Mouse (Mus musculus) E14TG2a.4 (cell line): ENCODE measurements around the gene Ccdc13.

Experiments
- H3K27me3 ChIP-seq: 2 replicates; pipeline ENCODE4 v1.6.1; 2014; ENCODE audit warnings: low read length, control low read depth; ENCODE audit not compliant: insufficient read depth
- H3K36me3 ChIP-seq: 2 replicates; pipeline ENCODE4 v1.6.1; 2014; ENCODE audit warnings: low read length, control low read depth; ENCODE audit not compliant: insufficient read depth
- H3K4me1 ChIP-seq: replicated peaks from 2 replicates; pipeline ENCODE4 v1.6.1; 2014; ENCODE audit warnings: low read depth, low read length, control low read depth
- H3K4me3 ChIP-seq: replicated peaks from 2 replicates; pipeline ENCODE4 v1.5.1; 2014; ENCODE audit warnings: mild to moderate bottlenecking, low read length
- H3K9me3 ChIP-seq: 2 replicates; pipeline ENCODE4 v1.6.1; 2014; ENCODE audit warnings: low read length, control low read depth
- CTCF ChIP-seq: conservative IDR thresholded peaks from 2 replicates; pipeline ENCODE4 v1.5.1; 2014; ENCODE audit warnings: low read length
- NANOG ChIP-seq: IDR thresholded peaks from 2 replicates; pipeline ENCODE4 v1.6.1; 2014; ENCODE audit warnings: borderline replicate concordance, low read length, mixed read lengths
- POU5F1 ChIP-seq: IDR thresholded peaks from 2 replicates; pipeline ENCODE4 v1.6.1; 2014; ENCODE audit warnings: low read length, borderline replicate concordance

Gene Ccdc13

DNA sequence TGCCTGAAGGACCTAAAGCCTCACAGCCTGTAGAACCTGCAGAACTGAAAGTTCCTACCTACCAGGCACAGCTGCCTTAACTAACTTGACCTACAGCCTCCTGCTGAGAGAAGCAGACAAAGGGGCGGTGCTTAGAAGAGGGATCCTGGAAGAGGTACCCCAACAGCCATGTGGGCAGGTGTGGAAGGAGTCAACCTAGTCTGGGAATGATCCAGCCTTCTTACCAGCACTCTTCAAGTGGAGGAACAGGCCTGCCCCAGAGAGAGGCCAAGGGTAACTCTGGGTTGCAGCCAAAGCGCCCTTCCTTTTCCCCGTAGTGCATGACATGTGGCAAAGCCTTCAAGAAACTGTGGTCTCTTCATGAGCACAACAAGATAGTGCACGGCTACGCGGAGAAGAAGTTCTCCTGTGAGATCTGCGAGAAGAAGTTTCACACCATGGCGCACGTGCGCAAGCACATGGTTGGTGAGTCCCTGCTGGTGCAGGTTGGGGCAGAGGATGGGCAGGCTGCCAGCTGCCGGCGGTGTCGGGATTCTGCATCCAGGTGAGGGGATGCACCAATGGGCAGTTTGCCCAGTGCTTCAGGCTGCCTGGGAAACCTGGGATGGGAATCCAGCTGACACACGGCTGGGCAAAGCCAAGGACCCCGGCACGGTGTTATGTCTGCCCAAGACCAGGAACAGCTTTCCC, 74.0 kb downstream of the Ccdc13 start:
- Histone ChIP-seq H3K4me3 (no peak overlapping the region), H3K36me3 (no peaks in the 10 kb centered on the region), H3K4me1 (peaks cover 69% of the 10 kb centered on the region), H3K27me3 (peaks cover 62% of the 10 kb centered on the region), H3K9me3 (no peaks in the 10 kb centered on the region)
- TF ChIP-seq CTCF (no peak), POU5F1 (no peak), NANOG (no peak)

DNA sequence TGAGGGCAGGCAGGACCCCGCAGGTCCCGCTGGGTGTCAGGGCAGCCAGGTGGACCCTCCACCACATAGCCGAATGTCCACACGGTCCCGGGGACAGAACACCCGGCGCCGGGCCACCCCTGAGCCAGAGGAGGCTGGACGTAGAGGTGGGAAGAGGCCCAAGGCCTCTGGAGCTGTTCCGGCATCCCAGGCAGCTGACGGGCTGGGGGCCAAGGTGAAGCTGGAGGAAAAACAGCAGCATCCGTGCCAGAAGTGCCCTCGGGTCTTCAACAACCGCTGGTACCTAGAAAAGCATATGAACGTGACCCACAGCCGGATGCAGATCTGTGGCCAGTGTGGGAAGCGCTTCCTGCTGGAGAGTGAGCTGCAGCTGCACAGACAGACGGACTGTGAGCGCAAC, 75.5 kb downstream of the Ccdc13 start:
- Histone ChIP-seq H3K9me3 (no peaks in the 10 kb centered on the region), H3K36me3 (no peaks in the 10 kb centered on the region), H3K4me3 (no peak overlapping the region), H3K27me3 (peaks cover 67% of the 10 kb centered on the region), H3K4me1 (peaks cover 60% of the 10 kb centered on the region)
- TF ChIP-seq CTCF (no peak), POU5F1 (no peak), NANOG (no peak)

DNA sequence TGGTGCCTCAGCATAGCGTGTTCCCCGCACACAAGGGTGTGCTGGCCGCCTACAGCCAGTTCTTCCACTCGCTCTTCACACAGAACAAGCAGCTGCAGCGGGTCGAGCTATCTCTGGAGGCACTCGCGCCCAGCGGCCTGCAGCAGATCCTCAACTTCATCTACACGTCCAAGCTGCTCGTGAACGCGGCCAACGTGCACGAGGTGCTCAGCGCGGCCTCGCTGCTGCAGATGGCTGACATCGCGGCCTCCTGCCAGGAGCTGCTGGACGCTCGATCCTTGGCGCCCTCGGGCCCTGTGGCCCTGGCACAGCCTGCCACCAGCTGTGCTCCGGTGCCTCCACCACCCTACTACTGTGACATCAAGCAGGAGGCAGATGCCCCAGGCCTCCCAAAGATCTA, 76.5 kb downstream of the Ccdc13 start:
- Histone ChIP-seq H3K36me3 (no peaks in the 10 kb centered on the region), H3K4me3 (peak overlapping the region; percentile 50), H3K4me1 (peaks cover 64% of the 10 kb centered on the region), H3K9me3 (no peaks in the 10 kb centered on the region), H3K27me3 (peaks cover 73% of the 10 kb centered on the region)
- TF ChIP-seq NANOG (no peak), CTCF (no peak), POU5F1 (no peak)

DNA sequence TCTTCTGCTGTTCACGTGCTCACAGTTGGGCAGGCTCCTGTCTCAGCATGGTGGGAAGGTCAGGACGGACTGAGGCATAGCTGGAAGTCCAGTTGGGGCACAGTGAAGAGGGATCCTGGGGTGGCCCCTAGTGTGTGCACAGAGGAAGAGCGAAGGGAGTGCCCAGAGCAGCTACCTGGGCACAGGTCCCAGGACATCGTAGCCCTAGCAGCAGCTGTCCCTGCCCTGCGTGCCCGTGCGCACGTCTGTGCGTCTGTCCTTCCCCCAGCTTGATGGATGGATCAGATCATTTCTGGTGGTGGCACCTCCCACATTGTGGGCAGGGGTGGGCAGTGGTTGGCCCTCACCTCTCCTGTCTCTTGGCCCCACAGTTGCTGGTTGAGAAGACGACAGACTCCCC, 77.0 kb downstream of the Ccdc13 start:
- H3K36me3 ChIP-seq: no peaks in the 10 kb centered on the region
- peak overlapping the region; percentile 50 for H3K4me3 ChIP-seq
- no peaks in the 10 kb centered on the region for H3K9me3 ChIP-seq
- peaks cover 77% of the 10 kb centered on the region for H3K27me3 ChIP-seq
- peaks cover 68% of the 10 kb centered on the region for H3K4me1 ChIP-seq
- no peak for TF ChIP-seq CTCF
- TF ChIP-seq POU5F1: no peak
- no peak for TF ChIP-seq NANOG

DNA sequence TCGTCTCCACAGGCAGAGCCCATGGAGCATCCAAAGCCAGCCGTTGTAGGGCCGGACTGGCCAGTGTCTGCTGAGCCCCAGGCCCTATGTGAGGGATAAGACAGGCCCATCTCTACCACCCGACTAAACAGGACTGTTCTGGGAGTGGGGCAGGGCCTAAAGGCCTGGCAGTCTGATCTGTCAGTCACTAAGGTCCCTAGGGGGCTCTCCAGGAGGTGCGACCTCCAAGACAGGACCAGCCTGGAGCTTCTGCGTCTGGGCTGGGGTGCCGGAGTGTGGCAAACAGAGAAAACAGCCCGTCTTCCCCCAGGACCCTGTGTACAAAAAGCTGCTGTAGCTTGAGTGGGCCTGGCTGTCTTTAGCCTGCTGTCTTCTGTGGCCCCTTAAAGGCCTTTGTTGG, 77.5 kb downstream of the Ccdc13 start:
- peaks cover 2% of the 10 kb centered on the region; the same call in 1 of the 2 replicates for H3K36me3 ChIP-seq
- H3K9me3 ChIP-seq: no peaks in the 10 kb centered on the region
- H3K4me1 ChIP-seq: peaks cover 68% of the 10 kb centered on the region
- 0 out of 2 replicates have a peak overlapping the region, but pooled peaks have one; percentile 50 for H3K4me3 ChIP-seq
- no peak for TF ChIP-seq CTCF
- TF ChIP-seq POU5F1: no peak
- no peak for TF ChIP-seq NANOG
- H3K27me3 ChIP-seq: peaks cover 77% of the 10 kb centered on the region

DNA sequence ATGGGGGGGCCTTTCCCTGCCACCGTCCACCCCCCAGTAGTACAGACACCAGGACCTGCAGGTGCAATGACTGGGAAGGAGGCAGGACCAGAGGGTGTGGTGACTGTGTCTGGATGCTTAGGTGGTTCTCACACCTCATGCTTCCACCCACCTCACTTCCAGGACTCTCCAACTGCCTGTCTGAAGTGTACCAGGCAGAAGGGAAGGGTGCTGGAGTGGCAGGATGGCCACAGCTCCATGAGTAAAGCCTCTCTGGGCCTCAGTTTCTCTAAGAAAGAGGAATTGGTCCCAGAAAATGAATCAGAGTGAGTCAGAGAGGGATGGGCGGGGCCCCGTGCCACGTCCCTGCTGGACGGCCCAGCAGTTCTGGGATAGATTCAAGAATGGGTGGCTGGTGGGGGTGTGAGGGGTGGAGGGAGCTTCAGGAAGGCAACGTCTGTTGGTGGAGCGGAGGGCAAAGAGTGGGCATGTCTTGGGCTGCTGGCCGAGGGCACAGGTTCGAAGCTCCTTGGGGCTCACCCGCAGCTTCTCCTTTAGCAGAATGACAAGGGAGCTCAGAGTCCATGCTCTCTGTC, 78.1 kb downstream of the Ccdc13 start:
- TF ChIP-seq CTCF (no peak), NANOG (no peak)

DNA sequence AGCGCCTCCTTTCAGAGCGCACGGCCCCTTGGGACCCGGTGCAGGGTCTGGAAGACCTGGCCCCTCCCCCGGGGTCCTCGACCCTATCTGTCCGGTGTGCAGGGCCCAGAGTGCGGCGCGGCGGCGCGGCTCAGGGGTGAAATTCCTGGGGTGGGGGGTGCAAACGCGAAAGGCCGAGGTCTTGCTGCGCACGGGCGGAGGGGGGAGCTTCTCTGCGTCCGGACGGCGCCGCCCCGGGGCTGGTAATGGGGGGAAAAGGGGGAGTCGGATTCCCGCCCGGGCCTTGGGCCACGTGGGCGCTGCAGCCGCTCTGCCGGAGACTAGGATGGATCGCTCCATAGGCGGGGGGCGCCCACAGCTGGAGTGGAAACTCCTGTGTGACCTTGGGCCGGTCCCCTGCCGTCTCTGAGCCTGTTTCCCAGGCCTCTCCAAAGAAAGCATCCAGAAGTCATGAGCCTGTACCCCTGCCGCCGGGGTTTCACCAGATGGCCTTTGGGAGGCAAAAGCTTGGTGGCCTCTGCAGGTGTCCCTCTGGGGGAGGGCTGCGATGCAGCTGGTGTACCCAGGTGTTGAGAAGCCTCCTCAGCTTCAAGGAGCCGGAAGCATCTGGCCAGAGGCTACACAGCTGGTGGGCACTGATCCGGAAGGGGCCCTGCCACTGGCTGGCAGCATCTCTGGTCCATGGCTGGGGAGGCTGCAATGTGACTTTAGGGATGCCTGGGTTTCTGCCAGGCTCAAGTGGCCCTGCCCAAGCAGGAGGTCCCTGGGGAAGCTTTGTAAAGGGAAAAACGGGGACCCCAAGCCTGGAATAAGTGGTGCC, 78.8 kb downstream of the Ccdc13 start:
- TF ChIP-seq POU5F1: no peak
- no peak for TF ChIP-seq CTCF
- no peak for TF ChIP-seq NANOG
- H3K4me3 ChIP-seq: peak overlapping the region; percentile 85
- H3K4me1 ChIP-seq: peaks cover 58% of the 10 kb centered on the region
- peaks cover 13% of the 10 kb centered on the region for H3K36me3 ChIP-seq
- peaks cover 68% of the 10 kb centered on the region for H3K27me3 ChIP-seq
- no peaks in the 10 kb centered on the region for H3K9me3 ChIP-seq

More for the DNA sequence above, 78.1 kb downstream of the Ccdc13 start:
- Histone ChIP-seq H3K36me3 (peaks cover 6% of the 10 kb centered on the region), H3K4me1 (peaks cover 63% of the 10 kb centered on the region), H3K27me3 (peaks cover 73% of the 10 kb centered on the region), H3K9me3 (no peaks in the 10 kb centered on the region), H3K4me3 (peak overlapping the region; percentile 85)

DNA sequence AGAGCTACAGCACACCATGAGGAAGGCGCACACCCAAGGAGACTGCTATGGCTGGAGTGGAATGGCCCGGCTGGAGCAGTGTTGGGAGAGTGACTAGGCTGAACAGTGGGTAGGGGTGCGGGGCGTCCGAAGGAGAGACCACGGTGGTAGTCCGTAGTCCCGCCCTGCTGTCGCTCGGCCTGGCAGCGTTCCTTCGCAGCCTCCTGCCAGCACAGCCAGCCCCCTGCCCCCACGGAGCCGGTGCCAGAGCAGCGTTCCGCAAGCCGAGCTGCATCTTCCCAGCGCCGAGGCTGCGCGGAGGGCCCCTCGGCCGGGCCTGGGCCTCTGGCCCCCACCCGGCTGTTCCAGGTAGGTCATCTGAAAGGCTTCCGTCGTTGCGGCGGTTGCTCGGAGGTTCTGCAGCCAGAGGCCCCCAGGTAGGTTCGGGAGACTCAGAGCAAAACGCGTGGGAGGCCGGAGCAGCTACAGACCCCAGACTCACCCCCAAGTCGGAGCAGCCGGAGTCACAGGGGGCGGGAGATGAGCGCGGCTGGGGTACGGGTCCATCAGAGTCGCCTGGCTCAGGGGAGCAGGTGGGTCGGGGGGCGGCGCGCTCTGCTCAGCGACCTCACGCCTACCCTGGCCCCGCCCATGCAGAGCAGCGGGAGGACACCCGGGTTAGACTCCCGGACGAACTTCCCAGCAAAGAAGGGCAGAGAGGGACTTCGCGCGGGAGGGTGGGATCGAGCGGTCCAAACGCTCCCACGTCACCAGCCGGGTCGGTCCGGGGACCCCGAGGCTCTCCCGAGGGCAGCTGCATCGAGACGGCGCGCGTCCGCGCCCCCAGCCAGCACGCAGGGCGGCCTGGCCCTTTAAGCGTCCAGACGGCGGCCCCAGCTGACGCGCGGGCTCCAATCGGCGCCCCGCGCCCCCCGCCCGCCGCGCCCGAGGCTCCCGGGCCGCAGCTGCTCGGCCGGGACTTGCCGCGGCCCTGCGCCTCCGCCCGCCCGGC, 79.9 kb downstream of the Ccdc13 start, which contains the start of gene Zfp651:
Gene Zfp651 (plus strand): TSS at position 240 of the 991 bp plus-strand sequence.
- Histone ChIP-seq H3K36me3 (peaks cover 24% of the 10 kb centered on the region), H3K27me3 (peaks cover 58% of the 10 kb centered on the region), H3K9me3 (no peaks in the 10 kb centered on the region), H3K4me3 (peak within 1 kb of the TSS; percentile 85), H3K4me1 (peaks cover 53% of the 10 kb centered on the region)
- TF ChIP-seq NANOG: no peak
